Mouse (Mus musculus) embryonic facial prominence, embryonic 15.5 days (tissue): ENCODE data around the gene Srgap2. TPM values are rescaled to one million over a fixed set of nuclear protein-coding genes. Genes with fewer than 3 reads are reported as not detected.

Source experiments
- ATAC-seq: fragments of 200-750 bp; cut with Nextera tagmentation; 2 replicates; pipeline ENCODE4 v1.8.0; 2017; ENCODE audit warnings: low read depth, moderate TSS enrichment; ENCODE audit not compliant: insufficient number of reproducible peaks, low FRiP score, low TSS enrichment
- H3K27ac ChIP-seq: fragments of 300-500 bp; sonication (generic); replicated peaks from 2 replicates; pipeline ENCODE4 v1.5.1; 2015; ENCODE audit warnings: mild to moderate bottlenecking, inconsistent platforms
- H3K27me3 ChIP-seq: fragments of 300-500 bp; sonication (generic); 2 replicates; pipeline ENCODE4 v1.6.1; 2015; ENCODE audit warnings: inconsistent platforms
- H3K36me3 ChIP-seq: fragments of 300-500 bp; sonication (generic); 2 replicates; pipeline ENCODE4 v1.6.1; 2015; ENCODE audit warnings: mild to moderate bottlenecking, inconsistent platforms
- H3K4me1 ChIP-seq: fragments of 300-500 bp; sonication (generic); 2 replicates; pipeline ENCODE4 v1.6.1; 2015; ENCODE audit warnings: inconsistent platforms
- H3K4me2 ChIP-seq: fragments of 300-500 bp; sonication (generic); replicated peaks from 2 replicates; pipeline ENCODE4 v1.6.1; 2015; ENCODE audit warnings: mild to moderate bottlenecking, inconsistent platforms
- H3K4me3 ChIP-seq: fragments of 300-500 bp; sonication (generic); replicated peaks from 2 replicates; pipeline ENCODE4 v1.5.1; 2015; ENCODE audit warnings: mild to moderate bottlenecking, inconsistent platforms
- H3K9ac ChIP-seq: fragments of 300-500 bp; sonication (generic); 2 replicates; pipeline ENCODE4 v1.6.1; 2015; ENCODE audit warnings: inconsistent platforms
- H3K9me3 ChIP-seq: fragments of 300-500 bp; sonication (generic); replicated peaks from 2 replicates; pipeline ENCODE4 v1.6.1; 2016; ENCODE audit warnings: inconsistent platforms
- WGBS: fragments of 180-500 bp; shearing (Covaris S2); methylation state at CpG from one replicate; pipeline ENCODE4 v1.1.7; 2015; 5-methylcytosine and 5-hydroxymethylcytosine counted together
- polyA plus RNA-seq: library from polyadenylated mRNA; unstranded; fragments of >200 nt; fragmentation: Nextera tagmentation; extraction: Ambion mirVana; gene quantifications from 2 replicates; pipeline ENCODE4 v1.2.1, GENCODE M21; 2015

Srgap2 gene
- polyA plus RNA-seq, 1 experiment from 2014 or later: 18.0 TPM

GRCm38 (mm10) chr1:131462541-131463067 is 64.5 kb downstream of the Srgap2 start:
- Histone ChIP-seq H3K4me3 (no peak overlapping the region), H3K4me1 (no peaks in the 10 kb centered on the region), H3K36me3 (no peaks in the 10 kb centered on the region), H3K27ac (no peak overlapping the region), H3K27me3 (no peaks in the 10 kb centered on the region), H3K9me3 (no peaks in the 10 kb centered on the region), H3K4me2 (no peak overlapping the region), H3K9ac (no peak overlapping the region)
- no peak for ATAC-seq
- 83% methylated on average over 1 of the region's 1 CpGs for WGBS

- H3K9me3 ChIP-seq: no peaks in the 10 kb centered on the region
- no peaks in the 10 kb centered on the region for H3K27me3 ChIP-seq
- no peak overlapping the region for H3K9ac ChIP-seq
- no peak overlapping the region for H3K27ac ChIP-seq
- ATAC-seq: no peak
- no peak overlapping the region for H3K4me3 ChIP-seq
- H3K36me3 ChIP-seq: no peaks in the 10 kb centered on the region
- no peak overlapping the region for H3K4me2 ChIP-seq
- no peaks in the 10 kb centered on the region for H3K4me1 ChIP-seq
- 63% methylated on average over 1 of the region's 1 CpGs for WGBS
Measured at GRCm38 (mm10) chr1:131460914-131461530, 66.1 kb downstream of the Srgap2 start.

- Histone ChIP-seq H3K9ac (no peak overlapping the region), H3K27ac (peak overlapping the region; percentile 39; the same call in 1 of the 2 replicates), H3K4me1 (peaks cover 20% of the 10 kb centered on the region), H3K4me3 (no peak overlapping the region), H3K4me2 (no peak overlapping the region), H3K27me3 (no peaks in the 10 kb centered on the region), H3K36me3 (no peaks in the 10 kb centered on the region), H3K9me3 (no peaks in the 10 kb centered on the region)
- no peak for ATAC-seq
- WGBS: 69% methylated on average over 3 of the region's 3 CpGs
Measured at GRCm38 (mm10) chr1:131455355-131455890, 71.7 kb downstream of the Srgap2 start.

DNA sequence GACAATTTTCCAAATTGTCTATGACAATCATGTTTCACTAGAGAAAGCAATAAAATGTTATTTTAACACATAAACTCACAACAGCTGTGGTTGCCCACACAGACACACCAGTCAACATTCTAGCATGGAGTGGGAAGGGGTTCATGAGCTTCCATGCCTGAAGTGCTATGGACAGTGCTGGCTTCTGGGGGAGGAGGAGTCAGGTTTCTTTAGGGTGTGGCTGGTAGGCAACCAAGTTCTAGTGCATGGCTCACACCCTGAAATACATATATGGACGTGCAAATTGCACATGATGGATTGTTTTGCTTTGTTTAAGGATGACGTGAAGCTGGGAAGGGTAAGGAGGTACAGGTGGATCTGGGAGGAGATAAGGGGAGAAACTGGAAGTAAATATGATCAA is 72.8 kb downstream of the Srgap2 start:
- Histone ChIP-seq H3K9ac (no peak overlapping the region), H3K36me3 (no peaks in the 10 kb centered on the region), H3K27me3 (no peaks in the 10 kb centered on the region), H3K27ac (no peak overlapping the region), H3K4me1 (peaks cover 20% of the 10 kb centered on the region), H3K9me3 (no peaks in the 10 kb centered on the region), H3K4me2 (no peak overlapping the region), H3K4me3 (no peak overlapping the region)
- no peak for ATAC-seq
- WGBS: 68% methylated on average over 2 of the region's 2 CpGs

GRCm38 (mm10) chr1:131453335-131453734 is 73.8 kb downstream of the Srgap2 start:
- H3K4me1 ChIP-seq: peaks cover 20% of the 10 kb centered on the region
- ATAC-seq: no peak
- H3K4me2 ChIP-seq: no peak overlapping the region
- WGBS: 33% methylated on average over 1 of the region's 1 CpGs
- no peaks in the 10 kb centered on the region for H3K9me3 ChIP-seq
- H3K36me3 ChIP-seq: no peaks in the 10 kb centered on the region
- H3K27ac ChIP-seq: no peak overlapping the region
- H3K27me3 ChIP-seq: no peaks in the 10 kb centered on the region
- H3K4me3 ChIP-seq: no peak overlapping the region
- no peak overlapping the region for H3K9ac ChIP-seq

GRCm38 (mm10) chr1:131448373-131448772 is 78.8 kb downstream of the Srgap2 start:
- Histone ChIP-seq H3K4me1 (peaks cover 3% of the 10 kb centered on the region; the same call in 1 of the 2 replicates), H3K27ac (no peak overlapping the region), H3K4me2 (no peak overlapping the region), H3K9me3 (no peaks in the 10 kb centered on the region), H3K4me3 (no peak overlapping the region), H3K36me3 (no peaks in the 10 kb centered on the region), H3K27me3 (no peaks in the 10 kb centered on the region), H3K9ac (no peak overlapping the region)
- ATAC-seq: no peak
- 77% methylated on average over 5 of the region's 5 CpGs for WGBS

GRCm38 (mm10) chr1:131447333-131447732 is 79.8 kb downstream of the Srgap2 start:
- Histone ChIP-seq H3K27me3 (no peaks in the 10 kb centered on the region), H3K4me1 (no peaks in the 10 kb centered on the region; the same call in 1 of the 2 replicates), H3K9me3 (no peaks in the 10 kb centered on the region), H3K9ac (no peak overlapping the region), H3K27ac (no peak overlapping the region), H3K4me2 (no peak overlapping the region), H3K4me3 (no peak overlapping the region), H3K36me3 (no peaks in the 10 kb centered on the region)
- ATAC-seq: no peak
- 91% methylated on average over 3 of the region's 3 CpGs for WGBS

DNA sequence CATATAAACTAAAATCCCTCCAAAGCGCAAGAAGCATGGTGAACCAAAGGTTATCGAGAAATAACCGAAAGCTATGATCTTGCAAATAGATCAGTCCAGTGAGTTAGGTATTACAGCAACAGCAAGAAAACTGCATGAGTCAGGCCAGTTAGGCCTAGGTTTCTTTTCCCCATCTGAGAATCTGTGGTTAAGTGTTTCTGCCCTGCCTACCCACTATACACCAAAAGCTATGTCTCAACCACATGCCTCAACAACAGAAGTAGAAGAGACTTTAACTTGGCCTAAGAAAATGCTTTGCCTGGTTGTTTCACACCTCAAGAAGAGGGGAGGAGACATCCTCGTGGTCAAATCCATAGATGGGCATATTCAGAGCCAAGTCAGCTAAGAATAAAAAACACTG is 80.6 kb downstream of the Srgap2 start:
- WGBS: 88% methylated on average over 4 of the region's 4 CpGs
- no peak for ATAC-seq
- Histone ChIP-seq H3K27me3 (no peaks in the 10 kb centered on the region), H3K4me2 (no peak overlapping the region), H3K9ac (no peak overlapping the region), H3K4me1 (no peaks in the 10 kb centered on the region; the same call in 1 of the 2 replicates), H3K9me3 (no peaks in the 10 kb centered on the region), H3K27ac (no peak overlapping the region), H3K4me3 (no peak overlapping the region), H3K36me3 (no peaks in the 10 kb centered on the region)

GRCm38 (mm10) chr1:131438556-131438955 is 88.6 kb downstream of the Srgap2 start:
- H3K27ac ChIP-seq: no peak overlapping the region
- H3K9me3 ChIP-seq: no peaks in the 10 kb centered on the region
- H3K4me1 ChIP-seq: 0 out of 2 replicates have a peak, but pooled peaks cover 3% of the 10 kb centered on the region
- H3K36me3 ChIP-seq: no peaks in the 10 kb centered on the region
- H3K27me3 ChIP-seq: no peaks in the 10 kb centered on the region
- 84% methylated on average over 11 of the region's 11 CpGs for WGBS
- H3K4me2 ChIP-seq: no peak overlapping the region
- H3K9ac ChIP-seq: no peak overlapping the region
- H3K4me3 ChIP-seq: no peak overlapping the region
- ATAC-seq: no peak

DNA sequence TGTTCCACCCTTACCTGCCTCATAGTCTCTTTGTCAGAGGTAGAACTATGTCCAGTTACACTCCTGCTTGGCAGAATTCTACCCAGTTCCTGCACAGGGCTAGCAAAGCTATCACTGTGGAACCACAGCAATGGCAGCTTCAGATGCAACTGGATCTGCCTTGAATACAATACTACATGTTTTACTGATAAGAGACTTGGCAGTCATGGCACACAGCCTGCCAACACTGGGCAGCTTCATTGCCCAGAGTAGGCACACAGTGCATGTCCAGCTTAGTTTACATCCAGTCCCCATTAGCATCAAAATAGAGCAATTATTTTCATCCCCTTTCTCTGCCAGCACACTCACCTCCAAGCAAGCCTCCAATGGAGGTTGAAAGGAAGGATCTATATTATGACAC is 89.2 kb downstream of the Srgap2 start:
- Histone ChIP-seq H3K9ac (no peak overlapping the region), H3K4me1 (0 out of 2 replicates have a peak, but pooled peaks cover 3% of the 10 kb centered on the region), H3K27me3 (no peaks in the 10 kb centered on the region), H3K9me3 (no peaks in the 10 kb centered on the region), H3K4me3 (no peak overlapping the region), H3K36me3 (no peaks in the 10 kb centered on the region), H3K27ac (no peak overlapping the region), H3K4me2 (no peak overlapping the region)
- no peak for ATAC-seq

GRCm38 (mm10) chr1:131436609-131437008 is 90.5 kb downstream of the Srgap2 start:
- Histone ChIP-seq H3K36me3 (no peaks in the 10 kb centered on the region), H3K4me3 (no peak overlapping the region), H3K9ac (no peak overlapping the region), H3K4me2 (no peak overlapping the region), H3K27ac (peak overlapping the region; percentile 55; the same call in 1 of the 2 replicates), H3K27me3 (no peaks in the 10 kb centered on the region), H3K4me1 (peaks cover 11% of the 10 kb centered on the region; the same call in 1 of the 2 replicates), H3K9me3 (no peaks in the 10 kb centered on the region)
- 67% methylated on average over 7 of the region's 7 CpGs for WGBS
- ATAC-seq: no peak
